Mouse (Mus musculus) adrenal gland (tissue): Measurements from ENCODE around the gene Cc2d2a.

Source experiments
- intact Hi-C: fragments of 180-260 bp; cut with DNase I; formaldehyde crosslinking; loops from one replicate; pipeline ENCODE4 v1.15.1; 2025

Cc2d2a gene

DNA sequence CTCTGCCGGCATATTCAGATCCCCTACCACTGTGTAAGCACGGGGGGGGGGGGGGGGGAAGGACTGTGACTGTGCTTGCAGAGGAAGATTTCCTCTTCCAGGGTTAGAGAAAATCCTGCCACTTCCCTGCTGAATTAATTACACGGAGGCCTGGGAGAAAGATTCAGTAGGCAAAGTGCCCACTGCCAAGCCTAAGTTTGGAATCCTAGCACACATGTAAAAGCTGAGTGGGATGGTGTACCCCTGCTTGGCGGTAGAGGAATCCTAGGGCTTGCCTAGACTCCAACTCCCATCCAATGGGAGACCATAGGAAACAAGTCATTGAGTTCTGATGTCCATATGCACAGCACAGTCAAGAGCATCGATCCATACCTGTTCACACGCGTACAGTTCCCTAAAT is 61.7 kb downstream of the Cc2d2a start:
- intact Hi-C loops: no loop called here

DNA sequence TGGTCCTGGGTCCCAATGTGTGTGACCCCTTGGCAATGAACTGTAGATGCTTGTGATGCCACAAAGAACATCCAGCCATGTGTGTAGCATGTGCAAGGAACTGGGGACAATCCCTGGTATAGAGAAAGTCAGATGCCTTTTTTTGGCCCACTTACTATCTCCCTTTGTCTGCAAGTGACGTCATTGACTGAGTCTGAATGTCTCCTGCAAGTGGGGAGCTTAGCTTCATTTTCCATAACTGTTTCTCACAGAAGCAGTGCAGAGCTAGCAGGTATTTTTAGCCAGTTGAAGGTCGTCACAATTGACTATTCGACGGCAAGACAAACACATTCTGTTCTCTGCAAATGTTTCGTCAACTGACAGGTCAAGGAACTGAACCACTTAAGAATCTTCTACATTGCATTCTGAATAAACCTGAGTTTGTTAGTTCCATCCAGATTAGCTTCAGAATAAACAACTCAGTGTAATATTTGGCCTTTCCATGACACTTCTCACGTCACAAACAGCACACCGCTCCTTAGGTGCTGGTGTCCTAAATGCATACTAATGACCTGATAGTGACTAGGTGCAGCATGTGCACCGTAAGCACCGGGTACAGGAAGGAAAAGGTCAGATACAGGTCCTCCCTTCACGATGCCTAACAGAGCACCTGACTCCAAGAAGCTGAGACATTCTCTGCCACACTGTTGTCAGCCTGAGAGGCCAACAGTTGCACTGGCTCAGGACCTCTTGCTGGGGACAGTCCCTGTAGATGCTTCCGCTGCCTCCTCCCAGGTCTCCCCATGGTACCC is 66.4 kb downstream of the Cc2d2a start:
- intact Hi-C loops: no loop called here

DNA sequence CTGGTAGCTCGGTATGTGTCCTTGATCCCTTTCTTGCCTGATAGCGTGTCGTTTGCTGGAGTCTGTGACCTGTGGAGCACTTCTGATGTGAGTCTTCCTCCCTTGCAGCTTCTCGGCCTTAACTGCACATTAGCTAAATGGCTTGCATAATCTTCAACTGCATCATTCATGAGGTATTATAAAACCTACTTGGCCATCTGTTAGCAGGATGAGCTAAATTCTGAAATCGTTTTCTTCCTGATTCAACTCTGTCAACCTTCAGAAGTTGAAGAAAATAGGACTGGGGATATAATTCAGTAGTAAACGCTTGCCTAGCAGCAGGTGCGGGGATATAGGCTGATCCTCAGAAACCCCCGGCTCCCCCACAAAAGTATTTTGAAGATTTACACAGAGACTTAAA is 70.2 kb downstream of the Cc2d2a start:
- intact Hi-C loops: no loop called here

DNA sequence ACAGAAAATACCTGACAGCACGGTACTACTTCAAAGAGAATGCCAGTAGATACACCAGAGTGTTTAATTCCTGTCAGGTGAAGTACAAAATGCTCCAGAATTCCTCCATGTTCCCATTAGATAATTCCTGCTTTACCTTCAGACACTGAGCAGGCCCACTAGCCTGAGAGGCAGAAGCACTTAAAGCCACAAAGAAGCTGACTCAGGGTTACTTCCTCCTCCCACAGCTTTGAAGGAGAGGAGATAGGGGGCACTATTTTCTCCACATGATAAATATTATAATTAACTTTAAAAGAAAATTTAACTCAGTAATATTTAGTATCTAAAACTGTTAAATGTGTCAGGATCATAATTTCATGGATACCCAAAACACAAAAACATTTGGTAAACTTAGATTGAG is 82.0 kb downstream of the Cc2d2a start:
- intact Hi-C loops: no loop called here

DNA sequence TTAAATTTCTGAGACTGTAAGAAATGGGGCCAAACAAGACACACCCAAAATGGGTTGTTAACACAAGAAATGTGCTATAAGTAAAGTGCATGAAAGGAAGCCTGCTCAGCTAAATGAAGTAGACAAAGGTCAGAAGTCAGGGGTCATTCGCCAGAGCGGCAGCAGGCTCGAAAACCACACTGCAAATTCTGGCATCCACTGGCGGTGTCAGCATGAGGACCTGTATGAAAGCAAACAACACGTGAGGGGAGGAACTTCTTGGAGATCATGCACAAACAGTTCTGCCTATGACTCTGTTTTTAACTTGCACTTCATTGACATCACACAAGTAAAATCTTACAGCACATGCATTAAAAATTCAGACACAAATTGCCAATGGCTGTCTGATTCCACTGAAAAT is 83.0 kb downstream of the Cc2d2a start:
- intact Hi-C loops: no loop called here

DNA sequence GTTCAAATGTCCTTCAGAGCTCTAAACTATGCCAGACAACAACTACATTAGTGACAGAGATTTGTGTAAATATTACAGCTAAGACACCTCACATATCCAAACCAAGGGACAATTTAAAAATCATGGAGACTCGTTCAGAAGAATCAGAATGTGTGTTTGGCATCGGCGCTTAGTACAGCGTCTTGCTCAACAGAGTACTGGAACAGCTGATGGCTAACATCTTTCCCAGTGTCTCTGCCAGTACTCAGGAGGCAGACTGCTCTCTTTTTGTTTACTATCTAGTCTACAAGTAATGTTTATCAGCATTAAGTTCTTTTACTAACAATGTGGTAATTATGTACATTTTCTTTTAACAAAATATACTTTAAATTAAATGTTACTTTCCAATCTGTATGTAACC is 85.9 kb downstream of the Cc2d2a start:
- intact Hi-C loops: no loop called here

DNA sequence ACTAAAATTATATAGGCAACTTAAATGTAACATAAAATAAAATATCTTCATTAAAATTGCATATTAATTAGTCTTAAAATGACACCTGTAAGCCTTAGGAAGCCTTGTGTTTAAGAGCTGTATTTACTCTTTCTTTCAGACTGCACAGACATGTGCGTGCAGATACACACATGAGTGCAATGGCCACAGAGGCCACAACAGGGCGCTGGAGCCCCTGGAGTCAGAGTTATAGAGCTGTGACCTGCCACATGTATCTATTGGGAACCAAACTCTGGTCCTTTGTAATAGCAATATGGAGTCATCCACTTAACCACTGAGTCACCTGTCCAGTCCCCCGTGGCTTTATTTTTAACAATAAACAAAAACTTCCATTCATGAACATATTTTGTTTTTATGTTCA is 86.9 kb downstream of the Cc2d2a start:
- intact Hi-C loops: no loop called here

DNA sequence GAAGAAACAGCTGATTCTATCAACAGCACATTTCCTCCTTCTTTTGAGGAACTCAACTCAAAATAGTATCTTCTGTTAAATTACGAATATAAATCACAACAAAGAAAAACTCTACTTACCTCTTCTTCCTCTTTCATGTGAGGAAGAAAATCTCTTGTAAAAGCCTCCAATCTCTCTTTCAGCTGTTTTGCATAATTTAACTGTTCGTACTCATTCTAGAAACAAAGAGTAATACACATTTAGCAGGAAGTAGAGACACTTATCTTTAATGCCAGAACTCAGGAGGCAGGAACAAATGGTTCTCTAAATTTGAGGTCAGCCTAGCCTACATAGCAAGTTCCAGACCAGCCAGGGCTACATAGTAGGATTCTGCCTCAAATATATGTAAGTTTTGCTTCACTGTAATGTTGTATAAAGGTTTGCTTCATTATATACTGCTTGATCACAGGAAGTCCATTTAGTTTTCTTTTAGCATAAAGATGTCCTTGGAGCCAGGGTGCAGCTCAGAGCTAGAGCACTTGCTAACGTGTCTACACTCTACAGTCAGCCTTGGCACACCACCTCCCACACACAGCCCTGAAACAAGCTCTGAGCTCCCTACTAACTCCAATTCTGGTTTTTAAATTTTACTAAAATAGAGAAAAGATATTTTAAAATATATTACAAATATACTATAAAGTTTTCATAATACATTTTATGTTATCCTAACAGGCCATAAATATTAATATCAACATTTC is 108.6 kb downstream of the Cc2d2a start:
- intact Hi-C loops: no loop called here

DNA sequence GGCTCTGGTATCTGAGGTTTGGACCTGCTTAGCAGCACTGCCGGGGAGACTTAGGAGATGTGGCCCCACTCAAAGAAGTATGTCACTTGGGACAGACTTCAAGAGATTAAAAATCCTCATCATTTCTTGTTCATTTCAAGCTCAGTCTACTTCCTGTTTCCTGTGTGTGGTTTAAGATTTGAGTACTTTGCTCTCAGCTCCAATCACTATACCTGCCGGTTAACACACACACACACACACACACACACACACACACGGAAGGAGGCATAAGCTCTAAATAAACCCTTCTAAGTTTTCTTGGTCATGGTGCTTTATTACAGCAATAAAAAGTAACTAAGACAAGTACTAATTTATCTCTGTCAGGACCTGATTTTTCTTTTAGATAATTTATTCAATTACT is 109.4 kb downstream of the Cc2d2a start:
- intact Hi-C loops: no loop called here

DNA sequence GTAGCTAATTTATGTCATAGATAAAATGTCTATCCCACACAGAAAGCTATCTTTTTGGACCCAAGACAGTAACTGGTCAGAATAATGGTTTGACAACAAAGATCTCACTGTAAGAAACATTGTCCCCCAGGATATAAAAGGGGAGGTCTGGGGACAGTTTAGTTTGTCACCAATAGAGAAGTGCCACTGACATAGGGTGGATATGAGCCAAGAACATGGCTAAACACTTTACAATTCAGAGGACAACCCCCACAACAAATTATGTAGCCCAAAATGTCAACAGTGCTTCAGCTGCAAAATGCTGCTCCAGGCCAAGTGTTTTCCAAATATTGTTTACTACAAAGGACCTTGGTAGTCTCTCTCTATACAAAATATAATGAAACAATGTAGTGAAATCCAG is 114.3 kb downstream of the Cc2d2a start:
- intact Hi-C loops: no loop called here

DNA sequence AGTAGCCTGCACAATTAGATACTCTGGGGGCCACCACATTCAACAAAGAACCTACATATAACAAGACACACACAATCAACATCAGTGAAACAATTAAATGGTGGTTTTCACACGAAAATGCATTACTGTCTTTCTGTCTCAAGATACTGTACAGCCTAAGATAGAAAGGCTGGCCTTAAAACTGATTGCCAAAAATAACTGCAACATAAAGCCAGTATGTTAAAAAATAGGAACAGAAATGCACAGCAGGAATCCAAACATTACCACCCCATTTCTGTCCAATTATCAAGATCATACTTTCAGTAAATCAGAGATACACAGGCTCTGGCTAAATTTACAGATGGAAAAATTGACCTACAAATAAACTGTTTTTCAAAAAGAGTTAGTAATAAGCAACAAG is 114.8 kb downstream of the Cc2d2a start:
- intact Hi-C loops: no loop called here

DNA sequence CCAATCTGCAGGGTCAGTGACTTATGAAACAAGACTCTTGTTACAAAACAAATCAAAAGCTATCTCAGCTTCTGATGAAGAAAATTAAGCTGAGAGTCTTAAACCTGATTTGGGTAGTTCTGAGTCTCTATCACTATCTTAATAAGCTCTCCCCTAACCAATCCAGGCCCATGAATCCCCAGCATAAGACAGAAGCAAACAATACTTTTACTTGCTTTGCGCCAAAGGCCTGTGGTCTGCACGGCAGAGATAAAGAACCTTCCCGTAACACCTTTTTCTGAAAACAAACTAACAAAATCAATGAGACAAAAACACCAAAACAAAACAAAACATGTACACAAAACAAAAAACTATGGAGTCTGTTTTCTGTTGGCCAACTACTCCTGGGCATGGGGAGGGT is 116.4 kb downstream of the Cc2d2a start:
- intact Hi-C loops: no loop called here

DNA sequence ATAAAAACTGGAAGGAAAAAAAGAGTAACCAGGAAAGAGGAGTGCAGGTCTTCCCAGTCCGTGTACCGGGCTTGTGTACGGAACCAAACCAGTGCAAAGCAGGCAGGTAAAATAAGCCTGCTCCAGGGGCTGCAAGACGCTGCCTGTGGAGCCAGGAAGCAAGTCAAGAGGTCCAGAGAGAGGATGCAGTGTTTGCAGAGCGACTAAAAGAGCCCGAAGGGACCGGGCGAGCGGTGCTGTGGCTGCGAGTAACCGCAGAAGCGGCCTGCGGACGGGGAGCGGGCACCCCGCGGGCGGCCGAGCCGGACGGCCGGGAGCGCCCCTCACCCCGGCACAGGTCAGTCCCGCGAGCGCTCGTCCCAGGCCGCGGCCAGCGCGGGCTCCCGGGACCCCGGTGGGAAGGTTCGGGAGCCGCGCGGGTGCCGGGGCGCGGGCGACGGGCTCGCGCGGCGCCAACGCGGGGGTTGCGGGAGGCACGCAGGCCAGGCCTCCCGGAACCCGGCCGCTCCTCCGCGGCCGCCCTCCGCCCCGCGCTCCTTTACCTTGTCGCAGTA is 119.4 kb downstream of the Cc2d2a start:
- intact Hi-C loops: loop anchor here (10.0 kb wide), 1 partner anchor 547 kb away; the partner anchor contains the start of gene Cpeb2

DNA sequence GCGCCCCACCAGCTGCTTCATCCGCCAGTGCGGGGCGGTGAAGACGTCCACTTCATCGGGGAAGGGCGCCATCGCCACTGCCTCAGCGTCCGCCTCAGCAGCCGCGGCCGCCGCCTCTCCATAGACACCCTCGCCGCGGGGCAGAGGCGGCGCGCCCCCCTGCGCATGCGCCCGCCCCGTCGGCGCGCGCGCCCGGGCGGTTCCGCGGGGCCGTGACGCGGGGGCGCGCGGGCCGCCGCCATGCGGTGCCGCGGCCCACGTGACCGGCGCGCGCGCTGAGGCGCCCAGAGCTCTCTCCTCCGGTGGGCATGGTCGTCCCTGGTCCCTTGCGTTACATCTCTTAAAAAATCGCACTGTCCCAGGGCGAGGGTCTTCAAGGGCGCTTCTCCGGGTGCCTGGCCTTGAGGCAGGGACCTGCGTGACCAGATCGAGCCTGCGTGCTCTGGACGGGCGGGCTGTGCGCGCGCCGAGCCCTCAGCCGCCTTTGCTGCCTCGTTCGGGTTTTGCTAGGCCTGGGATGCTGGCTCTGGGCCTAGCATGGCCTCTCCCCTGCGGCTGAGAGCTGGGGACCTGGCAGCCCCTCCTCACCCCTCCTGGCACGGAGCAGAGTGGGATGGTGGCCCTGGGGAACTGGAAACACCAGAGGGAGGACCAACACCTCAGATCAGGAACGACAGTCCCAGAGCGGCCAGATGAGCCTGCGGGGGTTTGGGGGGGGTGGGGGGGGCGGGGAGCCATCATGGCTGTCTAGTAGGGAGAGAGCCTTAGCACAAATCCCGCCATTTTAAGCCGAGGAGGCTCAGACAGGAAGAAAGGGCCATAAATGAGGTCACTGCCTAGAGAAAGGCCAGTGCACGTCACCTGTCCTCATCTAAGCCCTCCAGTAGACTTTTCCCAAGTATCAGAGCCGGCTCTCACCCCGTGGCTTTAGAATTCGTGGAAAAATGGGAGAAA is 120.1 kb downstream of the Cc2d2a start:
- intact Hi-C loops: loop anchor here (10.0 kb wide), 1 partner anchor 547 kb away; the partner anchor contains the start of gene Cpeb2

DNA sequence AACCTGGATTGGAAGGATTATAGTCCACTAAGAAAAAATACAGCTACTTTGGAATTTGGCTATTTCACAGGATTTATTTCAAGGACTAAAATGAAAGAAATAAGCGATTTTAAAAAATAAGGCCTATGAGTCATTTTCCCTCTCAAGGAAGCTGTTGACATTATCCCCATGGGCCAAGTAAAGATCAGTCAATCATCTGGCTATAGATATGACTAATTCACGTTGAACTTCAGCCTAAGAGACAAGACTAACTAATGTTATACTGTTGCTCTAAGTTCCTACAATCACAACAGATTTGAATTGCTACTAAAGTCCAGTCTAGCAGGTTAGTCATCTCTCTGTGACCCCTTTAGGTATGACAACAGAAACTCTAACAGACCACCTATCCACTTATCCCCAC is 121.8 kb downstream of the Cc2d2a start:
- intact Hi-C loops: loop anchor here (10.0 kb wide), 1 partner anchor 549 kb away; the partner anchor contains the start of gene Cpeb2

DNA sequence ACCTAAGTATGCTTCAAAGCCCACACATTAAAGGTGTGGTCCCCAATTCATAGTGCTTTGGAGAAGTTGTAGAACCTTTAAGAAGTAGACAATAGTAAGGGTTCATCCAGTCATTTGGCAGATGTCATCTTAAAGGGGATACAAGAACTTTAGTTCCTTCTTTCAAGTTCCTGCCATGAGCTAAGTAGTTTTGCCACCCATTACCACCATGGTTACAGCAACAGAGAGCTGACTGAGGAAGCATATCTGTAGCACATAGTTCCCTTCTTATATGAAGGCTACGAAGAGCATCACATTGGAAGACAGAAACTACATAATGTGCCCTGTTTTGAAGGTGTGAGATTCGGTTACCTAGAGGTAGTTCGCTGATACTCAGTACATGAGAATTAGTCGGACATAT is 124.5 kb downstream of the Cc2d2a start:
- intact Hi-C loops: loop anchor here (10.0 kb wide), 1 partner anchor 552 kb away; the partner anchor contains the start of gene Cpeb2

DNA sequence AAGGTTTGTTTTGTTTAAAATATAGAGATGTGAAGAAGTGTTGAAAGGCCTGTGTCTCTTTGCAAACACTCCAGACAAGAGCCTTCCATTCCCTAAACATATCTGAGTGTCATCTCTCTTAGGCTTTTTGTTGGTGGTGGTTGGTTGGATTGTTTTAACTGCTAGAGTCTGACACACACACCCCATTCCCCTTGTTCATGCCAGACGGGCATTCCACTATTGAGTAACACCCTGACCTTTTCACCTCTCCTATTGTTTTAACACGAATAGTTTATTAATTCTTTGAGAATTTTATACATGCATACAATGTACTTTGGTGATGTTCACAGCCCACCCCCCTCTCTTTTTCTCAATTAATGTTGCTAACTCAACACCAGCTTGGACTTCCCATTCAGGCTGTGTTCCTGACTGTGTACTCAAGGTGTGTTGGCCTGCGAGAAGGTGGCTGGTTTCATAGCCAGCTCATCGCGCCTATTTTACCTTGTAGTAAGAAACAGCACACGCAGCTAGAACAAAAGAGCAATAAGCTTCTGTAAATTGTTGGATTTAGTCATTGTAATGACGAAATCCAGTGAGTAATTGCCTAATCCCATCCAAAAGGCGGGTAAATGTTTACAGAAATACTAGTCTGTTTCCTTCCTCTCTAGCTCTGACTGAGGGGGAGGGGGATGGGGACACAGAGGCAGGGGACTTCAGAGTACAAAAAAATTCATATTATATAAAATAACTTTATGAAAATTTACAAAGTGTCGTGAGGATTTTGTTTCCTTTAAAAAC is 126.0 kb downstream of the Cc2d2a start:
- intact Hi-C loops: loop anchor here (10.0 kb wide), 1 partner anchor 553 kb away; the partner anchor contains the start of gene Cpeb2
